Mouse (Mus musculus) left cerebral cortex, postnatal 14 days (tissue): ENCODE results near the gene Olfr492. TPM values are rescaled to one million over a fixed set of nuclear protein-coding genes. Genes with fewer than 3 reads are reported as not detected.

Source experiments
- DNase-seq, 2 experiments: peaks; one replicate each; pipeline ENCODE4 v3.0.0; 2021 to 2022; ENCODE audit warnings: low spot score in 2 of 2, mixed read lengths in 1 of 2
- intact Hi-C: fragments of 180-260 bp; cut with DNase I; formaldehyde crosslinking; loops from one replicate; pipeline ENCODE4 v1.15.1; 2025
- long read RNA-seq, 2 experiments: library from polyadenylated mRNA; stranded (forward); transcript quantifications; one replicate each; pipeline ENCODE4 v2.0.0; 2021
- total RNA-seq, 2 experiments: library from RNA; stranded (reverse); gene quantifications; 2 replicates each; pipeline ENCODE4 v1.2.3; 2021

Gene Olfr492
- not detected for total RNA-seq
- long read RNA-seq, experiment 1 = 0 reads
- long read RNA-seq, experiment 2 = 0 reads

GRCm38 (mm10) chr7:108323574-108323973 is at the start of gene Olfr492:
Gene Olfr492 (minus strand): TSS chr7:108323674.
- no peak for DNase-seq
- intact Hi-C loops = no loop called here

DNA sequence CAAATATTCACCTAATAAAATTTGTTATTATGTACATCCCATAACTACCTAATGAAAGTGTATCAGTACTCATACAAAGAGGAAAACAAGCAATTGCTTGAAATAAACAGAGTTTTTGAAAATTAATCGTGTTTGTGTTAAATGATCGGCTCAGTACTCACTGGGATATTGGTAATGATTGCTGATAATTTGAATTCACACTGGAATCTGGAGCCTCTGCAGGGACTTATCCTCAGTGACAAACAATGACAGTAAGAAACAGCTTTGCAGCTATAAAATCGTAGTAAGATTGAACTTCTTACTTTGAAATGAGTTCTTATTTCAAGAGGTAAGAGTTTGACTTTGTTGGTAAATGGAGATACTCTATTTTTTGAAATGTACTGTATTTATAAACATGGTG is 41.6 kb upstream of the Olfr492 start, which contains the start of gene Olfr494:
Gene Olfr494 (plus strand): TSS at position 301 of the 400 bp plus-strand sequence.
- intact Hi-C loops = no loop called here
- DNase-seq = no peak

DNA sequence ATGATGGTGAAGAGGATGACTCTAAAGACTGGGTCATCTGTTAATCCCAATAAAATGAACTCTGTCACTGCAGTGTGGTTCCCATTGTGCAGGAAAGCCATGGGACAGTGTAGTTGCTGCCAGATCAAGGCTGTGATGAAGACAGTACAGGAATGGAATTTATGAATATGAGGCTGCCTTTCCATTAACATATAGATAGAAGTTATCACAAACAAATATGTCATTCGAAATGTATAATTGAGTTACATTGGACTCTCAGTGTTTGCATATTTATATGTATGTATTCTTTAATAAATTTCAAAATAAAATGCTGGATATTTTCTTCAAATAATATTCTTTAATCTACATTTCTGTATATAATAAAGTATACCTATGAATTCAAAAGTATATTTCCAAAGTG is 23.4 kb upstream of the Olfr492 start, which contains the start of gene Olfr493:
Gene Olfr493 (minus strand): TSS at position 101 of the 400 bp plus-strand sequence.
- DNase-seq = no peak
- intact Hi-C loops = no loop called here

GRCm38 (mm10) chr7:108313151-108313550 is 10.3 kb downstream of the Olfr492 start, which contains the start of gene Olfr491:
Gene Olfr491 (plus strand): TSS chr7:108313451.
- intact Hi-C loops = no loop called here

GRCm38 (mm10) chr7:108288834-108289233 is 34.6 kb downstream of the Olfr492 start, which contains the start of gene Olfr490:
Gene Olfr490 (minus strand): TSS chr7:108288934.
- intact Hi-C loops = no loop called here
- DNase-seq = no peak

More at GRCm38 (mm10) chr7:108313151-108313550, 10.3 kb downstream of the Olfr492 start, which contains the start of gene Olfr491:
- DNase-seq = no peak

Other genes starting within 250 kb of the Olfr492 start
- gene Olfr481, start 243.8 kb downstream of the Olfr492 start, total RNA-seq = not detected
- 1 to 10 TPM; 2.0 to 2.3 TPM for gene Olfr482, start 226.1 kb downstream of the Olfr492 start, total RNA-seq
- not detected for gene Olfr483, start 222.8 kb downstream of the Olfr492 start, total RNA-seq
- gene Olfr484, start 196.2 kb downstream of the Olfr492 start, total RNA-seq = not detected
- gene Olfr485, start 163.8 kb downstream of the Olfr492 start, total RNA-seq = not detected
- gene Olfr486, start 150.9 kb downstream of the Olfr492 start, total RNA-seq = not detected
- gene Olfr487, start 109.0 kb downstream of the Olfr492 start, total RNA-seq = not detected
- not detected for gene Olfr488, start 65.3 kb downstream of the Olfr492 start, total RNA-seq
- gene Olfr490, start 34.7 kb downstream of the Olfr492 start, total RNA-seq = not detected
- gene Olfr491, start 10.2 kb downstream of the Olfr492 start, total RNA-seq = not detected
- gene Olfr493, start 23.3 kb upstream of the Olfr492 start, total RNA-seq = not detected
- not detected for gene Olfr494, start 41.7 kb upstream of the Olfr492 start, total RNA-seq
- gene Olfr495, start 69.5 kb upstream of the Olfr492 start, total RNA-seq = not detected
- gene Olfr497, start 96.7 kb upstream of the Olfr492 start, total RNA-seq = not detected
- gene Olfr498, start 141.7 kb upstream of the Olfr492 start, total RNA-seq = not detected
- gene Olfr502, start 201.4 kb upstream of the Olfr492 start, total RNA-seq = not detected
- gene Olfr503, start 220.9 kb upstream of the Olfr492 start, total RNA-seq = not detected
- not detected for gene Olfr504, start 242.1 kb upstream of the Olfr492 start, total RNA-seq